Comparison of ENCODE assay signal across 12 mouse cellular contexts in genomic region chr17:68285119-68285782, GRCm38 (mm10). TPM values are rescaled to one million over a fixed set of nuclear protein-coding genes. Genes with fewer than 3 reads are reported as not detected.
A peak's percentile ranks its signal among the peaks of the same experiment; 100 is the strongest.
DNase-seq lines count a peak whose midpoint lies in the region; ATAC-seq lines count a peak whose summit lies in the region.
"Had no signal": no experiment of that assay in that cellular context is flagged by ENCODE, and none has a peak within 500 bp of the region (broad histone marks: within the 10 kb centered on the region; RNA-seq: fewer than 3 reads in every experiment).

No protein-coding gene starts in this region.

- no peaks in the 10 kb centered on the region for H3K9me3 ChIP-seq in hindbrain, embryonic 11.5 days (ENCODE audit: control insufficient read depth, low read length)
- no peaks in the 10 kb centered on the region for H3K9me3 ChIP-seq in hindbrain, embryonic 14.5 days (ENCODE audit: control insufficient read depth, low read length)
- H3K9me3 ChIP-seq: embryonic facial prominence, embryonic 12.5 days; liver, embryonic 15.5 days had no signal

- H3K4me3 ChIP-seq in hindbrain, embryonic 11.5 days (ENCODE audit: low read depth, low read length), result no peak overlapping the region
- H3K4me3 ChIP-seq in hindbrain, embryonic 14.5 days (replicated peaks; ENCODE audit: low read length), result no peak overlapping the region
- H3K4me3 ChIP-seq: embryonic facial prominence, embryonic 12.5 days; liver, embryonic 15.5 days had no signal

- ATAC-seq in hindbrain, embryonic 11.5 days (ENCODE audit: low FRiP score), result no peak
- no peak; the same call in 1 of the 2 replicates for ATAC-seq in hindbrain, embryonic 14.5 days (ENCODE audit: low FRiP score)

- H3K27ac ChIP-seq in hindbrain, embryonic 11.5 days (ENCODE audit: low read depth, low read length), result no peak overlapping the region
- no peak overlapping the region for H3K27ac ChIP-seq in hindbrain, embryonic 14.5 days
- H3K27ac ChIP-seq: embryonic facial prominence, embryonic 12.5 days; liver, embryonic 15.5 days had no signal

- WGBS in hindbrain, embryonic 11.5 days, result 31% methylated on average over 8 of the region's 8 CpGs
- 23% methylated on average over 8 of the region's 8 CpGs for WGBS in hindbrain, embryonic 14.5 days

- no peak overlapping the region for H3K9ac ChIP-seq in hindbrain, embryonic 11.5 days (ENCODE audit: low read depth, low read length)
- no peak overlapping the region for H3K9ac ChIP-seq in hindbrain, embryonic 14.5 days
- H3K9ac ChIP-seq: embryonic facial prominence, embryonic 12.5 days; liver, embryonic 15.5 days had no signal

- no peaks in the 10 kb centered on the region for H3K36me3 ChIP-seq in hindbrain, embryonic 11.5 days (ENCODE audit: control insufficient read depth, insufficient read depth, low read length)
- no peaks in the 10 kb centered on the region for H3K36me3 ChIP-seq in hindbrain, embryonic 14.5 days (replicated peaks; ENCODE audit: control insufficient read depth, insufficient read depth)
- H3K36me3 ChIP-seq: embryonic facial prominence, embryonic 12.5 days; liver, embryonic 15.5 days had no signal

- H3K27me3 ChIP-seq in hindbrain, embryonic 11.5 days (ENCODE audit: control insufficient read depth, insufficient read depth, low read length), result no peaks in the 10 kb centered on the region
- H3K27me3 ChIP-seq in hindbrain, embryonic 14.5 days (ENCODE audit: control insufficient read depth, insufficient read depth, low read length), result no peaks in the 10 kb centered on the region
- H3K27me3 ChIP-seq: embryonic facial prominence, embryonic 12.5 days; liver, embryonic 15.5 days had no signal

- H3K4me1 ChIP-seq in hindbrain, embryonic 11.5 days (replicated peaks; ENCODE audit: control insufficient read depth, insufficient read depth, low read length), result no peaks in the 10 kb centered on the region
- no peaks in the 10 kb centered on the region for H3K4me1 ChIP-seq in hindbrain, embryonic 14.5 days (replicated peaks; ENCODE audit: control insufficient read depth, insufficient read depth, low read length)
- H3K4me1 ChIP-seq: embryonic facial prominence, embryonic 12.5 days; liver, embryonic 15.5 days had no signal

- peak; percentile 5 for DNase-seq in hindbrain, embryonic 11.5 days (ENCODE audit: low spot score)
- no peak for DNase-seq in hindbrain, embryonic 14.5 days (ENCODE audit: low spot score)
- peak; percentile 8 to 16 for DNase-seq in right cerebral cortex, adult 2 months (ENCODE audit: low spot score in 2 of 2)
- DNase-seq in right cerebral cortex, postnatal 25 days, result no peak
- peak; percentile 34 to 50 for DNase-seq in kidney, postnatal 4 days
- DNase-seq in adrenal gland, postnatal 4 days (ENCODE audit: low spot score in 2 of 2), result no peak
- no peak for DNase-seq in spleen, adult 12 weeks (ENCODE audit: low spot score)
- DNase-seq in lung, postnatal 10 days, result no peak
- DNase-seq: right cerebral cortex, postnatal 14 days had no signal

- H3K4me2 ChIP-seq in hindbrain, embryonic 11.5 days (replicated peaks; ENCODE audit: low read depth, low read length), result no peak overlapping the region
- H3K4me2 ChIP-seq in hindbrain, embryonic 14.5 days (replicated peaks), result no peak overlapping the region
- H3K4me2 ChIP-seq: embryonic facial prominence, embryonic 12.5 days; liver, embryonic 15.5 days had no signal

RNA-seq across cellular contexts. Expression of gene L3mbtl4, which starts 11.7 kb away (rescaled TPM):
- polyA plus RNA-seq in hindbrain, embryonic 11.5 days (2014; fragmentation: Nextera tagmentation; extraction: Ambion mirVana), result 0.14 TPM in 1 of 2 replicates, not detected in the other
- 3.8 and 4.9 TPM in 2 replicates for polyA plus RNA-seq in hindbrain, embryonic 14.5 days (2014; fragmentation: Nextera tagmentation; extraction: Ambion mirVana)
- 1 to 10 TPM; 1.3 to 1.5 TPM for total RNA-seq in adrenal gland, postnatal 4 days (2021)
- polyA plus RNA-seq: heart, embryonic 14.5 days; liver, embryonic 15.5 days had no signal

Comparison
In these comparisons a context has a peak if more than half of its experiments do, and no peak if none do; other contexts are left out.
1. DNase-seq: peak in hindbrain, embryonic 11.5 days (single experiment), right cerebral cortex, adult 2 months (2 of 2) and kidney, postnatal 4 days (2 of 2); none in hindbrain, embryonic 14.5 days (single experiment), right cerebral cortex, postnatal 25 days (single experiment), adrenal gland, postnatal 4 days (0 of 2), spleen, adult 12 weeks (single experiment) and lung, postnatal 10 days (single experiment).